Mouse (Mus musculus) brain, embryonic 14.5 days (tissue): ENCODE data around the gene Mfng. TPM values are rescaled to one million over a fixed set of nuclear protein-coding genes. Genes with fewer than 3 reads are reported as not detected.
A peak's percentile ranks its signal among the peaks of the same experiment; 100 is the strongest.

Experiments
- DNase-seq: peaks from one replicate; pipeline ENCODE4 v3.0.0-alpha.2; 2011; ENCODE audit warnings: low read depth
- CTCF ChIP-seq: fragments of 200-500 bp; IDR thresholded peaks from 2 replicates; pipeline ENCODE4 v1.5.1; 2012; ENCODE audit warnings: inconsistent platforms, mild to moderate bottlenecking, moderate library complexity, borderline replicate concordance; ENCODE audit not compliant: insufficient read depth, insufficient read length; ENCODE audit errors: extremely low read depth
- POLR2A ChIP-seq: fragments of 200-500 bp; IDR thresholded peaks from 2 replicates; pipeline ENCODE4 v1.6.1; 2012; ENCODE audit warnings: mild to moderate bottlenecking, inconsistent platforms, borderline replicate concordance; ENCODE audit not compliant: poor library complexity, insufficient read depth, insufficient read length, severe bottlenecking; ENCODE audit errors: extremely low read depth
- polyA plus RNA-seq: library from polyadenylated mRNA; depleted of rRNA; stranded (reverse); fragments of >200 nt; gene quantifications from 2 replicates; pipeline ENCODE4 v1.2.3, GENCODE M21; 2012

Gene Mfng
- polyA plus RNA-seq, 1 experiment: 37.6 TPM

DNA sequence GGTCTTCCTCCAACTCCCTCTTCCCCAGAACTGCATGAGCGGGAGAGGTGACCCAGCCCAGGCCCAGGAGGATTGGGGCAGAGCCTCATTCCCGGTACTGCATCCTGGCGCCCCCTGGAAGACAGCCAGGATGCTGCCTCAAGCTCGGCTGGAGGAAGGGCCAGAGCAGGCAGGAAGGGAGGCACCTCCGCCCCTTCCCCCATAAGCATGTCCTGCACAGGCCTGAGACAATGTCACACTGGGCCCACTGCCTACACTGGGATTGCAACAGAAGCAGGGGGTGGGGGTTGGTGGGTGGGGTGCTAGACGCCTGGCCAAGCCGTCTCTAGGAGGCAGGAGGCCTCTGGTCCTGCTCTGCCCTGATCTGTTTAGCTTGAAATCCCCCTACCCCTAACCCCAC lies 12.7 kb upstream of the Mfng start:
- DNase-seq: peak; percentile 64
- TF ChIP-seq CTCF (no peak), POLR2A (no peak)

DNA sequence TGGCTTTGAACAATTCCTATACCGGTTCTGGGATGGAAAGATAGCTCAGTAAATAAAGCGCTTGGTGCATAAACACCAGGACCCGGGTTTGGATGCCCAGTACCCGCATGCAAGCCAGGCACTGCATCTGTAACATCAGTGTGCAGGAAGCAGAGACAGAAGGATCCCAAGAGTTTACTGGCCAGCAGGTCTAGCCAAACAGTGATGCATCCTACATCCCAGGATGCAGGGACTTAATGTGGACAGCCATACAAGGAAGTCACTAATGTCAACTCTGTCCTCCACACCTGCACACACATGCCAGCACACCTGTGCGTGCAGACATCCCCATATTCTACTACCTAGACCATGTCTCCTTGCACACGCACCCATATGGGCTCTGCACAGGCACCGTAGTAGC lies 12.0 kb upstream of the Mfng start:
- DNase-seq: no peak
- no peak for TF ChIP-seq CTCF
- TF ChIP-seq POLR2A: no peak

DNA sequence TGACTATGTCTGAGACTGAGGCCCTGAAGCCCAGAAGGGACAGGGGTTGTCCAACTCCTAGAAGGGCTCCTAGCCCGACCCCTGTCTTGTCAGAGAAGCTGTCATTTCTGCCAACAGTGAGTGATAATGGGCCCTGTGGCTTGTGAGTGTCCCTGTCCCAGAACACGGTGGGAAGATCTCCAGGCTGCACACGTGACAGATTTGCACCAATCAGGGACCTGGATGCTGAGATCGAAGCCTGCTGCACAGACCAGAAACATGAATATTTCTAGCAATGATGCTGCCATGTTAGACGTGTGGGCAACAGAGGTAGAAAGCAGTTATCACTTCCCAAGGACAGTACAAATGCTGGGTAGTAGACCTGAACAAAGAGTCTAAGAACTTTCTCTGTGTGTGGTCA lies 11.2 kb upstream of the Mfng start:
- no peak for DNase-seq
- TF ChIP-seq POLR2A (no peak), CTCF (no peak)

DNA sequence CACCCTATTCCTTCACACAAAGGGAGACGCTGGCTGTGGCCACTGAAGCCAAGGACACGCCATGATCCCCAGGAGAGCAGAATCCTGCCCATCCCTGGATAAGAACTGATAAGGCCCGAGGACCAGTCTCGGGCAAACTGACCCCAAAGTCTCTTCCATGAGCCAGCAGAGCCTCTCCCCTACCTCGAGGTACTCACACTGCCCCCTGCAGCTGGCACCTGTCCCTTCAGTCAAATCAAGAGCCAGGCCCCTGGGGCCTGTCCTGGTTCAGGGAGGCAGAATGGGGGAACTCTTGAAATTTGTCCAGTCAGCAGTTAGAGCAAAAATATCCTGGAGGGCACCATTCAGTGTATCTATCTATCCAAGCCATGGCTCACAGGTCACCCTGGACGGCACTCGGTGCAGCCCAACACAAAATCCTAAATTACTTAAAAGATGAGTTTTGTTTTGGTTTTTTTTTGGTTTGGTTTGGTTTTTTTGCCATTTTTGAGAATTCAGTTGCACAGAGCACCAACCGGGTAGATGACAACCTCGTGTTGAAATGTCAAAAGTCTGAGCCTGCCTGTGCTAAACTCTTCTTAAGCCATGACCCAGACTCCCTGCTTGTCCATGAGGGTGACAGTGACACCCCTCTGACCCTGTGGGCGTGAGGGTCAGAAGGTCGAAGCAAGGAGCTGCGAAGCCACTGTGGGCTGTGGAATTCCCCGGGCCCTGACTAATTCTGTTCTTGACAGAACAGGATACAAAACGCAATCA lies 9.3 kb upstream of the Mfng start:
- DNase-seq: no peak
- TF ChIP-seq POLR2A (no peak), CTCF (peak; percentile 13; the same call in 1 of the 2 replicates)

DNA sequence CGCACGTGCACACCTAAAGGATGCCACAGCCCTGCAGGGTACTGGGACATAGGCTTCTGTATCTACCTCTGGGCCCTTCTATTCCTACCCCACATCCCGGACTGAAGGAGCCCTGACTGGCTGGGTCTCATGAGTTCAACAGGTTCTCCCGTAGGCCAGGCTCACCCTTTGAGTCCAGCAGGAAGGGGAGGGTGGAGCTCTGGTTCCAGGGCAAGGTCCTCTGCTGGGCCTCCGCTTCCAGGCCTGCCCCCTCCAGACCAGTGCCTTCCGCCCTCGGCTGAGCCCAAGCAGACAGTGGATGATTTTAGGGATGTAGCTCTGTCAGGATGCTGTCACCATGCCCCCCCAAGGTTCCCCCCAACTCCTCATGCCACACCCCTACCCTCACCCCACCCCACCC lies 7.6 kb upstream of the Mfng start:
- TF ChIP-seq POLR2A: no peak
- no peak for TF ChIP-seq CTCF
- DNase-seq: no peak

DNA sequence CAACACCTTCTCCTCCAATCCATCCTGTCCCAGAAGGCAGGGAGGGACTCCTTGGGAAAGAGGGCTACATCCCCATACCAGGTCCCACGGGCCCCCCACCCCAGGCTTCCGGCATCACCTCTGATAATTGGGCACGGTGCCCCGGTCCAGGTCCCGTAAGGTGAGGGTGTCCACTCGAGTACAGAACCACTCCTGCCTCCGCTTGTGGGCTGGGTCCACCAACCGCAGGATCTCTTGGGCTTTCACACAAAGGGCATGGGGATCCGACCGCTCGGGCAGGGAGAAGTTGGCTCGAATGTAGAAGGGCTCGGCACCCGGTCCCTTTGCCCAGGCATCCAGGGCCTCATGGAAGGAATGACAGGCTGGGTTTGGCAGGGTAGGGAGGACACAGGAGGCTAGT lies 7.1 kb upstream of the Mfng start:
- TF ChIP-seq CTCF (no peak), POLR2A (no peak)
- no peak for DNase-seq

DNA sequence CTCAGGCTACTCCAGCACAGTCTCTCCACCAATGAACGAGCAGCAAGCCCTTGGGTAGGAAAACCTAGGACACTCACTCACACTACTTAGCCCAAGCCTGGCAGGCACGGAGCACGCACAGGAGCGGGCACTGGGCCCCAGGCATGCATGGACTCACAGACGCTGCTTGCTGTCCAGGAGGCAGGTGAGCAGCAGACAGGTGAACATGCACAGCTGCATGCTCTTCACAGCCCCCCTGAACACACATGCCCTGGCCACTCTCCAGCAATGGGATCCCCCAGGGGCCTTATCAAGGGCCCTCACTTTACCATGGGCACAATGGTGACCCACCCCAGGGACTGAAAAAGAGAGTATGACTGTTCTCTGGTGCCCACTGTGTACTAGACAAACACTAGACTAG lies 6.4 kb upstream of the Mfng start:
- no peak for TF ChIP-seq CTCF
- no peak for TF ChIP-seq POLR2A

DNA sequence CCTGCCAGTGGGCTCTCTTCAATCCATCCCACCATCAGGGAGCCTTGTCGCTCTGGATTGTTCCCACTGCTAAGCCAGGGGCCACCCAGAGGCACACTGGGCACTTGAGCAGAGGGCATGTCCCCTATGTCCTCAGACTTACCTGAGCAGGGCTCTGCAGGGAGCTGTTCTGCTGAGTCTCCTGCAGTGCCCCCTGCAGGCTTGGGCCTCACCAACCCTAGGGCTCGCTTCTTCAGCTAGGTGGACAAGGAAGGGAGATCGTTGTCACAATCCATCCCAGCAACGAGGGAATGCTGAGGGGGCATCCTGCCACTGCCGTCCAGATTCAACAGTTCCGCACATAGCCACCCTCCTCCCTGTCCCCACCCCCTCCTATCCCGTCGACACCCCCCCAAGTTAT lies 6.0 kb upstream of the Mfng start:
- DNase-seq: no peak
- TF ChIP-seq POLR2A (no peak), CTCF (0 out of 2 replicates have a peak, but pooled peaks have one; percentile 19)

More for the DNA sequence above, 6.4 kb upstream of the Mfng start:
- no peak for DNase-seq

DNA sequence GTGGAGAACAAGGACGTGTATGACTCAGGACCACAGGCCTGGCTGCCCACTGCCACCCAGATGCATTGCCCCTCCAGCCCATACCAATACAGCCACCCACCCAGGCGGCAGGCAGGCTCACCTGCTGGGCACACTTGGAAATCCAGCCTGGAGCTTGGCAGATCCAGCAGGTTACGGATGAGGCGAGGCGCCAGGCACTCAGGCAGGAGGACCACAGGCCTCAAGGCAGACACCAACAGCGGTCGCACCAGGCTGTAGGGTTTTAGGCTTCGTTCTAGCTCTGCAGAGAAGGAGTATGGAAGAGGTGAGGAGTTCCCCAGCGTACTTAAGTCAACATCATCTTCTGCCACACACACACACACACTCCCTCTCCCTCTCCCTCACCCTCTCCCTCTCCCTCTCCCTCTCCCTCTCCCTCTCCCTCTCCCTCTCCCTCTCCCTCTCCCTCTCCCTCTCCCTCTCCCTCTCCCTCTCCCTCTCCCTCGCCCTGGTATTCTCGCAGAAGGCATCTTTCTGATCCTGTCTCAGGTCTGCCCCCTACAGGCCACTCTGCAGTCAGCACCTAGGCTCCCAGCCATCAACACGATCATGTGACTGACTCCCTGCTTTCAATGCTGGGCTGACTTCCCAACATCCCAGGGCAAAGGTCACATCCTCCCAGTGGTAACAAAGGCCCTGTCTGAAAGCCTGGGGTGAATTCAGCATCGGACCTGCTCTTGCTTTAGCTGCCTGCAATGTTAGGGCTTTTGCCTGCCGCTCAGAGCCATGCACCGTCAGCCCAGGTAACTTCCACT lies 5.0 kb upstream of the Mfng start:
- TF ChIP-seq POLR2A (no peak), CTCF (peak; percentile 83)
- DNase-seq: peak; percentile 88

DNA sequence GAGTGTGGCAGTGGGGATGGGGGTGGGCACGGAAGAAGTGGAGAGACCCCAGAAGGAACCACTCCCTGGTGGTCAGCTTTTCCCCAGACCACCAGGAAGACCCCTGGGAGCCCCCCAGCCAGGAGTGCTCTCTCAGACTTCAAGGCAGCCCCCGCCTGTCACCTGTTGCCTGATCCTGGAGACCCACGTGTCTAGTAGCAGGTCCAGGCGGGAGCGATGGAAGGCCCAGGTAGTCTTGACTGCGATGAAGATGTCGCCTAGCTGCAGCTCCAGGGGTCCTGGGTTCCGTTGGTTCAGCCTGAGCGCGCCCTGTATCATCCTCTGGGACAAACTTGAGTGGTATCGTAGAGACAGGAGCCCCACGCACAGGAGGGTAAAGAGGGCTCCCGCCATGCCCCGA lies 419 bp downstream of the Mfng start:
- no peak for DNase-seq
- TF ChIP-seq POLR2A (no peak), CTCF (no peak)

DNA sequence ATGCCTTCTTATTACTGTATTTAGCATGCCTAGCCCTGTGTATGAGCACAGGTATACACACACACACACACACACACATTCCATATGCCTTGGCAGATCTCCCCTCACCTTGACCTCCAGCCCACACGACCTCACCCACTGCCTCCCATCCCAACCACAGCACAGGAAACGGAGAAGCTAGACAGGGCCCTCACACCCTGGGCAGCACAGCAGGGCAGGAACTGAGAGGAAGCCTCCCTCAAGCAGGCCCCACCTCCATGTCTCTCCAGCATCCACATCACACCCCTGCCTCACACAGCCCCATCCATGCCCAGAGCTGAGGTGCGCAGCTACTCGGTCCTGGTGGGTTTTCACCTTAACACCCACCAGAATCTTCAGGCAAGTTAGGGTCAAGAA lies 909 bp downstream of the Mfng start:
- no peak for TF ChIP-seq CTCF
- no peak for TF ChIP-seq POLR2A
- peak; percentile 34 for DNase-seq

DNA sequence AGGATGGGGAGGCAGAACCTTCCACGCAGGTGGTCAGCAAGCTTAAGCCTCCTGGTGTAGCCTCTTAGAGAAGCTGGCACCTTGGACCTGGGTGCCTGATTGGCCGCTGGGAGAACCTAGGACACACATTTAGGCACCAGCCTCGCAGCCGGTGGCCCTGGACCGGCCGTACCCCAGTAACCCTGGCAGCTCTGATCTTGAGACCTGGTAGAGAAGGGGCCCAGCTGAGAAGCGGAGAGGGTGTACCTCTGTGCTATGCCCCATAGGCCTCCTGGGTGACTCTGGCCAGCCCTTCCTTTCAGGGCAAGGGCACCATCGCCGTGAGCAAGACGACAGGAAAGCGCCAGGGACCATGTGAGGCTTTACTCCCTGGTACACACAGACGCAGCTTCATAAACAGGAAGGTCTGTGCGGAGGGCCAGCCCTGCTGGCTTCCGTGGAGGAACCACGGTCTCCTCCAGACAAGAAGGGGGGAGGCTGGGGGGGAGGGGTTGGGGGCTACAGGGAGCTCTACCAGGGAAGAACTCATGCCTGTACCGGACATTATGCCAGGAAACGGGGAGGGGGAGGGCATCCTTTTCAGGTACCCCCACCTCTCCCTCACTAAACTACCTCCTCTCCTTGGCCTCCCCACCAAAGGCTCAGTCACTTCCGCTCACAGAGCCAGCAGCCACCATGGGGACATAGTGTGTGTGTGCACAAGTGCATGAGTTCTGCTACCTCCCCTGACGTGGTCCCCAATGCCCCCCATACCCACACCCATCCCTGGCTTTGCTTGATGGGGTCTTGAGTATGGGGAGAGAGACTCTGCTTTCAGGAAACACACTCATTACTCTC lies 1.5 kb downstream of the Mfng start:
- TF ChIP-seq POLR2A: 0 out of 2 replicates have a peak, but pooled peaks have one; percentile 2
- TF ChIP-seq CTCF: no peak
- DNase-seq: peak; percentile 46

DNA sequence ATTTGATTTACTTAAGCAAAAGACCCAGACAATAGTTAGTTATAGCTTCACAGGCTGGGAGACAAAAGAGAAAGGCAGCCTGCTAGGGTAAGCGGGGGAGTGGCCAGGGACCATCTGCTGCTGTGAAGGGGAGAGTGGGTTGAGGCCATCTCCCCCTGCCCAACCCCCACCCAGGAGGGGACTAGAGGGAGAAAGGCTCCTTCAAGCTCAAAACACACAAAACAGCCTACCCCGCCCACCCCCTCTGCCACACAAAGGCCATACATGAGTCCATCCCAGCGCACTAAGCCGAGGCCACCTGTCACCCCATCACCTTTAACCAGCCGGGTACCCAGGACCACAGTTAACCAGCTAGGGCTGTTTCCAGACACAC lies 2.3 kb downstream of the Mfng start:
- peak; percentile 97 for DNase-seq

More for the DNA sequence above, 2.3 kb downstream of the Mfng start:
- no peak for TF ChIP-seq CTCF
